Mouse (Mus musculus) thymus, postnatal 10 days (tissue): ENCODE data around the gene Rfx4.

Experiments
- DNase-seq, 2 experiments: peaks; one replicate each; pipeline ENCODE4 v3.0.0; 2021; ENCODE audit warnings: low spot score in 2 of 2

Gene Rfx4

GRCm38 (mm10) chr10:84815676-84816436 is 60.0 kb downstream of the Rfx4 start:
- no peak for DNase-seq

- no peak for DNase-seq
Measured at GRCm38 (mm10) chr10:84817086-84817869, 61.4 kb downstream of the Rfx4 start.

DNA sequence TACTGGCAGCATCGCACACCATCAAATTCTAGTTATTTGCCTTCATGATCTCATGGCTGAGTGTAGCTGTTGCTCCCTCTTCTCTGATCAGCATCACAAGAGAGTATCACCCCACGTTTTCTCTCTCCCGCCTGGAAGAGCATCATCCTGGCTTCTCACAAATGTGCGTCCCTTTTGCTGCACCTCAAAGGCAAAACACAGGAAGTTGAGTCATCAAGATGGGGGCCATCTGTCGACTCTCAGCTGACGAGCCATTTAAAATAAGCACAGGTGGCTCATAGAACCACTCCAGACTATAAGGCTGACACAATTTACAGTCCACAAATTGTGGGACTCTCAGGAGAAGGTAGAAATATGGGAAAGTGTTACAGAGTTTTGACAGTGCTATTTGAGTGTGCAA is 63.8 kb downstream of the Rfx4 start:
- DNase-seq, result no peak

DNA sequence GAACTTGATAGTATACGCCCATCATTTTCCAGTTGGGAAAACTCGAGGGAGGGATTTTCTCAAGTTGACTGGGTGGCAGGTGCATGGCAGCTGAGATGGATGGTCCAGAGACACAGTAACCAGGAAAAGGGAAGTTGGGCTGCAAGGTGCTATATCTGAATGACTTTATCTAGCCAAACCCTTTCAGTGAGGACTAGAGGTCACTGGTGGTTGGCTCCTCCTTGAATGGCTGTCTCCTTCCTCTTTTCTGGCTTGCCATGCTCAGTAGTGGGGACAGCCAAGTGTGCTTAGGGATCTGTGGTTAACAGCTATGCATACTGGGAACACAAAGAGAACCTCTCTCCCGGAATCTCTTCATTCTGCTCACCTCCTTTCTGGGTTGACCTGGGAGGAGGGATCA is 64.4 kb downstream of the Rfx4 start:
- no peak for DNase-seq

- DNase-seq, result no peak
Measured at GRCm38 (mm10) chr10:84822741-84823151, 66.9 kb downstream of the Rfx4 start.

DNA sequence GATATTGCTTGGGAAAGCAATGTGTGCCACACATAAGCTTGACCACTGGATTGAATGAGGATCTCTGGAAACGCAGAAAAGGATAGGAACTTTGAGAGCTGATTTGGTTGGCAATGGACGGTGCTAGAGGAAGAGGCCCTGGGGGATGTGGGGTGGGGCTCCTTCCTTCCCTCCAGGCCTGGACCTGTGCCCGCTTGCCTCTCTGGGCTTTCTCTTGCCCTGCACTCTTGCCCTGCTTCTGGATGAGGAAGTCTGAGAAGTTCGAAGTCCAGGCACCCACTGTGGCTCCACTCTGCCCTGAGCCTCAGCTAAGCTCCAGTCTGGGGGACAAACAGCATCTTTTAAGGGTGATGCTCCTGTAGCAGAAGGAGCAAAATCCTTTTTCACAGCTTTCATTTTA is 67.8 kb downstream of the Rfx4 start:
- no peak for DNase-seq

DNA sequence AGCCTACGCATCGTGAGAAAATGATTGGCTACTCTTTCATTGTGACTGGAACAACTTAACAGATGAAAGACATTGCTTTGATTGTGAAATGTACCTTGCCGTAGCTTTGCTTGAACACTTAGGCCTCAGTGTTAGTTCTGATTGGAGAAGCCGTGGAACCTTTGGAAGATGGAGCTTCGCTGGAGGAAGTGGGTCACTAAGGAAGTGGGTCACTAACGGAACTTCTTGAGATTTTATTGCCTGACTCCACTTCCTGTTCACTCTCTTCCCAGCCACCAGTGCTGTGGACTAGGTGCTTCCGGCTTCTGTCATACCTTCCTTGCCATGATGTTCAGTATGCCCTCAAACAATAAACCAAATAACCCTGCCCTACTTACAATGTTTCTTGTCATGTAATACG is 73.1 kb downstream of the Rfx4 start:
- no peak for DNase-seq

- DNase-seq, result no peak
Measured at GRCm38 (mm10) chr10:84835596-84835995, 79.7 kb downstream of the Rfx4 start.

DNA sequence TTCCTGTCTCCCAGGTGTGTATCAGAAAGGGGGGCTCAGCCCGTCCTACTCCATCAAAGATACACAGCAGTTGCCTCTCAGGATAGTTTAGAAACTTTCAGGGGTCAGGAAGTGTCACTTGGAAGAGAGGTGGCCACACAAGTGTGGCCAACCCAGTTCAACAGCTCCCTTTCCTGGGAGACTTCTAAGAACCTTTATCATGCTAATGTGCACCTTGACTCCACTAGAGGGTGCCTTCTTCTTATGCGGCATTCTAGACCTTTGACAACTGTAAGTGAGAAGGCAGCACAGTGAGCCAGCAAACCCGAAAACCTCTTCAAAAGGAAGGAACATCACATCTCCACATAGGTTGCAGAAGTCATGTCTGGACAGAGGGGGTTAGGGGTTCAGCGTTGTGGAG is 80.2 kb downstream of the Rfx4 start:
- peak; percentile 15 to 56 for DNase-seq

GRCm38 (mm10) chr10:84837355-84837754 is 81.5 kb downstream of the Rfx4 start:
- no peak for DNase-seq

- no peak for DNase-seq
Measured at GRCm38 (mm10) chr10:84838850-84839473, 83.1 kb downstream of the Rfx4 start.

GRCm38 (mm10) chr10:84846638-84847037 is 90.8 kb downstream of the Rfx4 start:
- no peak for DNase-seq

GRCm38 (mm10) chr10:84851981-84852979 is 96.4 kb downstream of the Rfx4 start:
- DNase-seq, result no peak

DNA sequence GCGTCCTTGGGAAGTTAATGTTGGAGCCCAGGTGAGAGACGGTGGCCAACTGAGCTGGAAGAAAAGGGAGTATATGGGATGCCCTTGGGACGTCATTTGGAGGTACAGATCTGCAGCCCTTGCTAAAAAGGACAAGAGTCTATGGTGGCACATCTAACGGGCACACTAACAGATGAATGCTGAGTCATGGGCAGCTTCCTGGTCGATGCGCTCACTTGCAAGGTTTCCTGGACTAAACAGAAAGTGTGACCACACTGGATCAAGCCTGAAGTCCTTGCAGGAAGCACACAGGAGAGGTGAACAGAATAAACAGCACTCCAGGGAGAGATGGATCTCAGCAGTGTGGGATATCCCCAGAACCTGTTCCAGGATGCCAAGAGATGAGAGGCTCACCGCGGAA is 98.2 kb downstream of the Rfx4 start:
- DNase-seq, result no peak

DNA sequence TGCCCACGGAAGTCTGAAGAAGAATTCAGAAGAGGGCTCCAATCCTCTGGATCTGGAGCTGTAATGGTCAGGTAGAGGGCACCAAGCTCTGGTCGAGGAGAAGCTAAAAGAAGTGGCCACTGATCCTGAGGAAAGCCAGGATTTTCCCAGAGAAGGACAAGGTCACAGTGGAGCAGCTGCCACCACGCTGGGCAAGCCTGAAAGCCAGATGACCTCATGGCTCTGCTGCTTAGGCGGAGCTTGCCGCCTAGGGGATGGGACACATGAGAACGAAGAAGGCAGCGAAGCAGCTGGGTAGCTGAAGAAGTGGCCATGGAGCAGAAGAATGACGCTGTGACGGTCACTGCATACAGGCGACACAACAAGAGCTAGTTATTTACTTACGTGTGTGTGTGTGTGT is 99.6 kb downstream of the Rfx4 start:
- no peak for DNase-seq

- no peak for DNase-seq
Measured at GRCm38 (mm10) chr10:84858371-84858770, 102.5 kb downstream of the Rfx4 start.

DNA sequence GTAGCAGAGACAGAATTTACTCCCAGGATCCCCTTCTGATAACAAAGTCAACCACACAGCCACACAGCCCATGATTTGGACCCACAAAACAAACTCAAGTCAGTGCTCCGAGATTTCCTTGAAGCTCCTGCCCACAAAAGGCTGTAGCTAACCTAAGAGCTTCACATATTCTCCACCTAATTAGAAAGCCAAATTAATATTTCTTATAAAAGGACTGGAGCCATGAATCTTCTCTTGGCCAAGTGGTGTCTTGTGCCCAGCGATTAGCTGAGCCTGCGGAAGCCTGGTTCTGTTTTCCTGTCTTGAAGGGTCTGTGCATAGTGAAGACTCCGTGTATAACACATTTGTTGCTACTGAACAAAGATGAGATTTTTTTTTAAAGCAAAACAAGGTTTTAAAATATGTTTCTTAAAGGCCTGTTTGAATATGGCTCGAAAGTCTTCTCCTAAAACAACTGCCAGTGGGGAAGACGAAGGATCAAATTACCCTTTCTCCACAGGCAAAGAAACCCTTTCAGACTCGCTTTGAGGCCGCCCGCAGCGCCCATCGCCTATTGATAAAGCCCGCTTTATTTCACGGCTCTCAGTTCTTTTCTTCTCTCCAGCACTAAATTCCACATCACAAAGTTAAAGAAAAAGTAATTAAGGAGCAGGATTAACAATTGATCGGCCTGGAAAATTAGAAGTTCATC is 103.1 kb downstream of the Rfx4 start:
- DNase-seq, result no peak

DNA sequence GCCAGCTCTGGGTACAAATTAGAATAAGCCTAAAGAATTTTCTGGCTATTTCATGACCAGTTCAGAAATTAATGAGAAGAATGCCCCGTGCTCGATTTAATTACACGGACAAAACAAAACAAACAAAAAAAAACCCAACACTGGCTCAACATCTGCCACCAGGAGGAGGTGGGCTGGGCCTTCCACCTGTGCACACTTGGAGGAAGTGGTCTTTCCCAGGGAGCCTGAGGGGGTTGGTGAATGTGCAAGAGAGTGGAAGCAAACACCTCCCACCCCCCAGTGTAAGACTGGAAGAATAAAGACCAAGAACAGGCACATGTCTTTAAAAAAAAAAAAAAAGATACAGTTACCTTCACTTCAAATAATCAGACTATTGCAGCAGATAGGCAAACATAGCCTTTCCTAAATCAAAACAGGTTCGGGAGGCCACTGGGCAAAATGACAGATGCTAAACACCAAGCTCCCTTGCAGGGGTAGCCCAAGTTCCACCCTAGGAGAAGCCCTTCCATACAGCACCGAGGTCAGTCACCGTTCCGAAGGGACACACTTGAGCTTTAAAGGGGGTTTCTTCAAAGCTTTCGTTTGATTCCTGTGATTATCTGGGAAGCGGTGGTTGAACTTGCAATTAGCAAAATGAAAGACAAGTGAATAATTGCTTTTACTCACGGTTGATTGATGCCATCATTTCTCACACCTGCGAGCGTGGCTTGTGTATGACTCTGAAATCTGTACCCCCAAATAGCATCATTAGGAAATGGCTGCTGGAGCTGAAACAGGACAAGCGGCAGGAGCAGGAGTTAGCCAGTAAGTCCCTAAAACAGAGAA is 103.9 kb downstream of the Rfx4 start:
- DNase-seq, result no peak

DNA sequence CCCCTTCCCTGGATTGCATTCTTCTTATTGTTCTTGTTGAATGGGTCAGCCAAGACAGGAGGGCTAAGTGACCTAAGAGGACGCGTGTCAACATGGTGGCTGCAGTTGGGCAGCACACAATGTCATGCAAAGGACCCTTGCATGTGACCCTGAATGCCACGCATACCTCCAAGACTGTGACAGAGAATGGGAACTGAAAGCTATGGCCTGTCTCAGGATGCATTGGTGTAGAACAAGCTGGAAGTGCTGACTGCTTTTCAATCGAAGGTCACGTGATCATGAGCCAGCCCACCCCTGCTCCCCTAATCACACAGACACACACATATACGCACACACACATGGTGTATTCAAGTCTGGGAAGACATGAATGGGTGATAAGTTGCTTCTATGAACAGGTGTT is 107.6 kb downstream of the Rfx4 start:
- DNase-seq, result no peak

DNA sequence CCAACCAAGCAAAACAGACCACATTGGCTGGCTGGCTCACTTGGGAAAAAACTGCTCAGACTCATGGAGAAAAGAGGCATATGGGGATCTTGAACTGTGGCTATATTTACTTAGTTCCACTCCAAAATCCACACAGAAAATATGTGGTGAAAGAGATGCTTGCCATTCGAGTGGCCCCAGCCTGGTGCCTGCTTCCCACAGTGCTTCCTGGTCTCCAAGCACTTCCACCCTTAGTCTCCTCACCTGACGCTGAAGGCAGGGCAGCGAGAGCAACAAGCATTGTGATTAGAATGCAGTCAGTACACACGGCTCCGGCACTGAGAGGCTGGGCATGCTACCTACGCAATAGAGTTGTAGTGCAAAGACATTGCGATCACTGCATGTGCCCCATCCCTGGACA is 111.7 kb downstream of the Rfx4 start:
- DNase-seq, result no peak
